Mouse (Mus musculus) heart, adult 8-10 months (tissue): ENCODE results near the gene Cxcl17. TPM values are rescaled to one million over a fixed set of nuclear protein-coding genes. Genes with fewer than 3 reads are reported as not detected.
A peak's percentile ranks its signal among the peaks of the same experiment; 100 is the strongest.

Source experiments
- DNase-seq: peaks from one replicate; pipeline ENCODE4 v3.0.0; 2022; ENCODE audit warnings: low spot score
- total RNA-seq, 4 experiments: library from RNA; stranded (reverse); gene quantifications; 2 replicates each; pipeline ENCODE4 v1.2.4; 2022

The Cxcl17 gene
- total RNA-seq, 4 experiments from 2014 or later, result not detected

DNA sequence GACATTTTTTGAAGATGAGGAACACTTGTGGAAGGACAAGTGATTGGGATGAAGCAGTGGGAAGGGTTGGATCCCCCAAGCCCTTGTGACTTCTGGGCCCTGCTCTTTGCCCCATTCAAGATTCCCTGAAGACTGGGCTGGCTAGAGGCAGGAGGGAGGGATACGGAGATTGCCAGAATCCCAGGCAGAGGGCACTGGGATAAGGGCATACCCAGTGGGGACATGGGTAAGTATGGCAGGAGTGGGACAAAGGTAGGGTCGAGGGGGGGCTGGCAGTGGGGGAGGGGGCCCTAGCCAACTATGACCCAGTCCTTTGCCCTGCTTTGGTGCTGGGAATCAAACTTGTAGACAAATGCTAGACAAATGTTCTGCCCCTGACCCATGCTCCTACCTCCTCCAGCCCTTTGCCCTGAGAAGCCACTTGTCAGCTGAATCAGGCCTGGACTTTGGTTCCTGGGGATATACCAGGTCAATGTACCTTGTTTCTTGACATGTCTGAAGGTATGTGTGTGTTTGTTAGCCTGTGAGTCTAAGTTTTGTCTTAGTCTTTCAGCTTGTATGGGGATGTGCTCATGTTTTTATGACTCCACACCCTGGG lies 20.7 kb downstream of the Cxcl17 start:
- no peak for DNase-seq

DNA sequence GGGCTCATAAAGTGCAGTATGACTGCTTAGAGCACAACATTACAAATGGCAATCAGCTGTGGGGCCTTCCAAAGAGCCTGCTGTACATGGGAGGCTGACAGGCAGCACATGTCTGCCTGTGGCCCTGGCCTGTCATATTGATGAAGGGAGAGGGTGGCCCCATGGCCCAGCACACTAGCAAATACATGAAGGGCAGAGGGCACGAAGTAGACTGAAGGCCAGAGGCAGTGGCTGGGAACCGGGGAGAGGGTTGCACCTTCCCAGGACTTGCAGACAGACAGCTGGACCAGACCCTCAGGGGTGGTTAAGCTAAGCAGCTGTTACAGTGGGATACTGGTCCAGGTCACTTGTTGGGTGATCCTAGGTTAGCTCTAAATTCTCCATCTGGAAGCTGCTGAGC lies 21.7 kb downstream of the Cxcl17 start:
- no peak for DNase-seq

DNA sequence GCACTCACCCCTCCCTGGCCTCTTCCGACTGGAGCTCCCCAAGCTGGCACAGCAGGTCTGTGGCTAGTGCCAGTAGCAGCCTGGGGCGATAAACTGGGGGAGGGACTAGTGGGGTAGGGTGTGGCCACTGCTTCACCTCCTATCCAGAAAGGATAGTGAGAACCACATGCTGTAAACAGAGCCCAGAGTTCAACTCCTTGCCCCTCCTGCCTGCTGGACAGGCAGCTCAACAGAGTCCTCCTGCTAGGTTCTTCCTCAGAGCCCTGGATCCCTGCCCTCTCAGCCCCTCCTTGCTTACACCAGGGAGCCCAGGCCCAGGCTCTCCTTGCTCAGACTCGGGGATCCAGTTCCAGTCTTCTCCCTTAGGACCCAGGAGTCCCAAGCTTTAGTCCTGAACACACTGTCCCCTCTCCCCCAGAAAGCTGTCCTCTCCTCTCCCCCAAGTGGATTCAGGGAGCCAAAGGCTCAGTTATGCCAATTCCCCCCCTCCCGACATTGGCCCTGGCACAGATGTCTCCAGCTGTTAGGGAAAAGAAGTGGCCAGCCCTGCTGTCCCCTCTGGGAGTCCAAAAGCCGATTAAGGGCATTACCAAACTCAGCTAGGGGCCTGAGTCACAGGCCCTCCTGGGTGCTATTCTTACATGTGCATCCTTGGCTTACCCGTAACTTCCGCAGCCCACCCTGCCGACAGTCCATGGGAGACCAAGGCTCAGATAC lies 22.5 kb downstream of the Cxcl17 start:
- DNase-seq, result peak; percentile 81

DNA sequence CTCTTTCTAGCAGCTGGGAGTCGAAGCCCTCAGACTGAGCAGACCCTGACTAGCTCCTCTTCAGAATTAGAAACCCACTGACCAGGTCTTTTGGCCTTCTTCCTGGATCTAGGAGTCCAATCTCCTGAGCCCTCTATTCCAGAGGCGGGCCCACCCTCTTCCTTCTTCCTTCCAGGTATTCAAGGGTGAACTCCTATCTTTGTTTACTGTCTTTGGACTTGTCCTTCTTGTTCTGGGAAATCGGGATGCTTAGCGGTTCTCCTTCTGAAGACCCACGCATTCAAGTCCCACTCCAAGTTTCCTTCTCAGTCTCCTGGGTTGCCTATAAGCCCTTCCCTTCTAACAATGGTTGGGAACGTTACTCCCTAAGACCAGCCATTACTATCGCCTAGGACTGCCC lies 23.8 kb downstream of the Cxcl17 start:
- peak; percentile 76 for DNase-seq

DNA sequence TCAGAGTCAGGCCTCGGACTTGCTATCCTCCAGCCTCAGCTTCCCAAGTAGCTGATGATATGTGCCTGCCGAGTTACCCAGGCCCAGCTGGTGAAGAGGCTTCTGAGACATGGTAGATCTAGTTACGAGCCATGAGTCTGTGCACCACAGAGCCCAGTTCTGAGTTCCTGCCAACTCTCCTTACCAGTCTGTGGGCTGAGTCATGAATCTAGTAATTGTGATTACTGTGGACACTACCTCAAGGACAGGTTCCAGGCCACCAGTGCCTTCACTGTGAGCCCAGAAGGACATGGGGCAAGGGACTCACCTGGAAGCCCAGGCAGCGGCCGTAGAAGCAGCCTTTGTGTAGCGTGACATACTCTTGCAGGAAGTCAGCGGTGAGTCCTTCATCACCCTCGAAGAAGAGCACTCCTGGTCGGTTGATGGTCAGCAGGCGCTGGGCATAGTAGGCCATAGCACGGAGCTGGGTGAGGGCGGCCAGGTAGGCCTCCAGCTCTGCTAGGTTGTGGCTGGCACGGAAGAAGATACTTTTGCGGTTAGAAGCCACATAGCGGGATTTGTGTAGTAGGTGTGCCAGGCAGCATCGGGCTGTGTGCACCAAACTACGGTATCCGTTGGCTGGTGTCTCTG lies 24.8 kb downstream of the Cxcl17 start:
- no peak for DNase-seq

DNA sequence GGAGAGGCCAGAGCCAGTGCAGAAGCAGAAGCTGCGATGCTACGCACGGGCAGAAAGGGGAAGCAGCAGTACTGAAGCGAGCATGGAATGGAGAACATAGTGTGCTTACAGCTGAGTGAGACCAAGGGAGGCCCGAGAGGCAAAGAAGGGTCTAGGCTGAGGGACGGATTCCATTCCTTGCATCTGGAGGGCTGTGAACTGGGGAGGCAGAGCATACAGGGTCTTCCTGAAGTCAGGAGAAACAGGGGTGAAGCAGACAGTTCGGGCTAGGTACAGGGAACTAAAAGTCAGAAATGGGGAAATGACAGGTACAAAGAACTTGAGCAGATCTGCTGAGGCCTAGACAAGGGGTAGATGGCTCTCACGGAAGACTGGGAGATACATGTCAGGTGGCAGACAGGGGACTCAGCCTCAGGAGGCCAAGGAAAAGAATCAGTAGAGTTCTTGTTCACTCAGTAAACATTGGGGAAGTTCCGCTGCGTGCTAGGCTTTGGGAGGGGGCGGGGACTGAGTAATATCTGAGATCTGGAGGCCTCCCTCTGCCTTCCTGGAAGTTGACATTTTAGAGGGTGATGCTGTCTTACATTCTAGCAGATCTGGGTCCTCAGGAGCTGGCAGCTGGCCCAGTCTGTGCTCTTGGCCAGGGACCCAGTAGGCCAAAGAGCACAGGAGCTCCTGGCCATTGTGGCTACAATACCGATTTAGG lies 26.7 kb downstream of the Cxcl17 start:
- peak; percentile 93 for DNase-seq

DNA sequence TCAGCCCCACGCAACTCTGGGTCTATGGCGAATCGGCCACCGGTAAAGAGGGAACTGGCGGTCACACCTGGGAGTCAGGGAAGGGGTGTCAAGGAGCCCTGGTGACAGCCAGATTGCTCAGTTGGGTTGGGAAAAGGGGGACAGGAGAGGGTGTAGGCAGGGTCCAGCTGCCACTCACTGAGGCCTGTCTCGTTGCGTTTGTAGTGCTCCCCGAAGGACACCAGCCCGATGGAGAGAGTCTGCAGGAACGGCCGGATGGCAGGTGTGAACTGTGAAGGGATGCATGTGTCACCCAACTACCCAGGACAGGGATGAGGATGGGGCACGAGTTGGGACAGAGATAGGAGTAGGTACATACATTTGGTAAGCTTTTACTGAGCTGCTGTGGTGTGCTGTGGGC lies 27.4 kb downstream of the Cxcl17 start:
- DNase-seq, result no peak

DNA sequence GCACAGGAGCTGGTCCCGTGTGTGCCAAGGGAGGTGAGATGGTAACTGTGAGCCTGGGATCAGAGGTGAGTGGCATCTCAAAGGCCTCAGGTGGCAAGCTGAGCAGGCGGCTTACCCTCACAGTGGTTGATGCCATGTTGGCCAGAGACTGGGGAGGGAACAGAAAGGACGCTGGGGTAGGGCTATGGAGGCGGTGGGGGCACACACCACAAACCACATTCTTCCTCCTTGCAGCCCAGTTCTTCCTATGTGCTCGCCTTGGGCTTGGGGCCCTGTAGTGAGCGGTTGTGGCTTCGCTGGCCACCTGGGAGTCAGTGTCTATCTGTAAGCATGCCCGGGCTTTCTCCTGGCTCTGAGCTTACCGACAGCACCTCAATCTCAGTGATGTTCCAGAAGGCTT lies 27.9 kb downstream of the Cxcl17 start:
- no peak for DNase-seq

DNA sequence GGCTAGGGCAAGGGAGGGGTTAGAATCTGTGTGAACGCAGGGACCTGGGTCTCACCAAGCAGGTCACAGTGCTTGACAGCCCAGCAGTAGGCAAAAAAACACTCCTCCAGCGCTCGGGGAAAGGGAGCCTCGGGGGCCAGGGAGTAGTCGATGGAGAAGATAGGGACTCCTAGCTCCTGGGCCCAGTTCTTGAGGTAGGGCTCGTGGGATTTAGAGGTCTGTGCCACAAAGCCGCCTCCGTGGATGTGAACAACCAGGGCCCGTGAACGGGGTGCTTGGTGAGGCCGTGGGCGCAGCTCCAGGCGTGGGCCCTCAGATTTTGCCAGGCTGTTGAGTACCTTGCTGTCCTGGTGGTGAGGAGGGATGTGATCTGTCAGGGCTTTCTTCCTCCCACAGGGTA lies 28.4 kb downstream of the Cxcl17 start:
- no peak for DNase-seq

DNA sequence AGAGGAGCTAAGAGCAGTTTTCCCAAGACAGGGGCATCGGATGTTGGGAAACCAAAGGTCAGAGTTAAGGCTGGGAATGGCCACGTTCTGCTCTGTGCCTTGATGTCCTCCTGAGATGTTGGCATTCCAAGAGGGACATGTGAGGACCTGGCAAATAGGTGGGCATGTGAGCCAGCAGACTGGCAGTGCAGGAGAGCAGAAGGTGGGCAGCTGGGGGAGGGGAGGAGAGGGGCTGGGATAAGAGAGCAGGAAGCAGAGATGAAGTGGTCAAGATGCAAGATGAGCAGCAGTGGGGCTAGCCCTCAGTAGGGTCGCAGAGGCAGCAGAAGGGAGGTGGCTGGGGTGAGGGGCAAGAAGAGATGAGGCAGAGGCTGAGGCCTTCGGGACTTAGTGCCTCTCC lies 28.8 kb downstream of the Cxcl17 start:
- DNase-seq, result no peak

DNA sequence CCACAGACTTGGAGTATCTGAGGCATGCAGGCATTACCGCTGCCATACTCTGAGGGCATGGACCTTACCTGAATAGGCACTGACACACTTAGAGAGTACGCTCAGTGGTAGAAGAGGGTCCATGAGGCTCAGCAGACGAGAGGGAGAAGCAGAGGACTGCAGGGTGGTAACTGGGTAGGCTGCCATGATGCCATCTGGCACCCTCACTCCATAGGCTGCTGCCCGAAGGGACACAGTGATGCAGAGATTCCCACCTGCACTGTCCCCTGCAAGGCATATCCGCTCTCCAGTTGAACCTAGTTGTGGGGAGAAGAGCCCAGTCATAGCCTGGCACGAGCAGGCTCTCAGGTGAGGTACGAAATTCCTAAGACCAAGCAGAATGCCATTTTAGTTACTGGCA lies 29.3 kb downstream of the Cxcl17 start:
- DNase-seq, result no peak

DNA sequence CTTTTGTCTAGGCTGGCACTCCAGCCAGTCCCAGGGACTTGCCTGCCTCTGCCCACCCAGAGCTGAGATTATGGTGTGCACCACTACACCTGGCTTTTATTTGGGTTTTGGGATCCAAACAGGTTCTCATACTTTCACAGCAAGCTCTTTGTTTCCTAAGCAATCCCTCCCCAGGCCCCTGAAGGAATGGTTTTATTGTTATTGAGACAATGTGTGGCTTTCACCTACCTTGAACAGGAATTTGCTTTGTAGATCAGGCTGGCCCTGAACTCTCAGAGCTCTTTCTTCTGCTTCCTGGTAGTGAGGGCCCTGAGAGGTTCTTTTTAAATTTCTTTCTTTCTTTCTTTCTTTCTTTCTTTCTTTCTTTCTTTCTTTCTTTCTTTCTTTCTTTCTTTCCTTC lies 30.1 kb downstream of the Cxcl17 start:
- no peak for DNase-seq

DNA sequence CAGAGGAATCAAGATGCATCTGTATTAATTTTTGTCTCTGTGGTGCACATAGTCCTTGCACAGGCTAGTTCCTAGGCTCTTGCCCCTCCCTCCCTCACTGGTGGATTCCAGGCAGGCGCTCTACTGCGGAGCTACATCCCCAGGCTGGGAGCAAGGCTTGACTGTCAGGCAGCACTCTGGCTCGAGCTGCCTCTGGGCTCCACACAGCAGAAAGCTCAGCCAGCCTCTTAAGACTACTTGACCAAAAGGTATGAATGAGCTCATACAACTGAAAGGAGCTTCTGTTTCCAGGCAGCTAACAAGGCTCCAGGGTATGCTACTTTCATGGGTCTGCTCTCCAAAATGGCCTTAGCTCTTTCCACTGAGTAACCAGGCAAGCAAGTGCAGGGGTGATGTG lies 31.4 kb downstream of the Cxcl17 start:
- no peak for DNase-seq

DNA sequence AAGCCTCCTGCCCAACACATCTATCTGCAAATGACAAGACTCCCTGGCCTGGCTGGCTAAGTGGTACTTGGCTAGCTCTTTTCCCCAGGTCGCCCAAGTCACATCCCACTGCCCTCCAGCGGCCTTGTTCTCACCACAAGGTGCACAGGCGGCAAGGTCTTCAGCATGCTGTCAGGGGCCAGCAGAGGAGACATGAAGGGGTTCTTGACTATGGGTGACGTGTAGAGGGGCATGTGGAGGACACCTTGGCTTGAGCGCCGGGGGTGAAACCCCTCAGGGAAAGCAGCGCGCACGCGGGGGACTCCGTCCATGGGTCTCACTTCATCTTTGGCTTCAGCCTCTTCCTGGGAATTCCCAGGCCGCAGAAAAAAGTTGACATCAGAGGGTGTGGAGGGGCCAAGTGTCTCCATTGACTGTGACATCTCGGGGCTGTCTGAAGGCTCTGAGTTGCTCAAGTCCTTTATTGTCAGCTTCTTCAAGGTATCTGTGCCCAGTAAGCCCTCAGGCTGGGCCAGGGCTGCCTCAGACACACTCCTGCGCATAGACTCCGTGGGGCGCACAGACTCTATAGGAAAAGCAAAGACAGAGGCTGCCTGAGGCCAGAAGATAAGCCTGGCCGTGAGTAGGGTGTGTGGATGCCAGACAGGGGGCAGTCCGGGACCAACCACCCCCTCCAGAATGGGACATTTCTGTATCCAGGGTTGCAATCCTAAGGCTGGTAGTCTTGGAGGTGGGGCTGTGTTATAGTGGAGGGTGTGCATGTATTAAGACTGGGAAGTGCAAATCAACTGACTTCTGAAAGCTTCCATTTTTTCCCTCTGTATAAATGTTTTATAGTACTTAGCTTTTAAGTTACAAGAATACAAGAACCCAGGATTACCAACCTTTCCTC lies 32.0 kb downstream of the Cxcl17 start:
- no peak for DNase-seq

DNA sequence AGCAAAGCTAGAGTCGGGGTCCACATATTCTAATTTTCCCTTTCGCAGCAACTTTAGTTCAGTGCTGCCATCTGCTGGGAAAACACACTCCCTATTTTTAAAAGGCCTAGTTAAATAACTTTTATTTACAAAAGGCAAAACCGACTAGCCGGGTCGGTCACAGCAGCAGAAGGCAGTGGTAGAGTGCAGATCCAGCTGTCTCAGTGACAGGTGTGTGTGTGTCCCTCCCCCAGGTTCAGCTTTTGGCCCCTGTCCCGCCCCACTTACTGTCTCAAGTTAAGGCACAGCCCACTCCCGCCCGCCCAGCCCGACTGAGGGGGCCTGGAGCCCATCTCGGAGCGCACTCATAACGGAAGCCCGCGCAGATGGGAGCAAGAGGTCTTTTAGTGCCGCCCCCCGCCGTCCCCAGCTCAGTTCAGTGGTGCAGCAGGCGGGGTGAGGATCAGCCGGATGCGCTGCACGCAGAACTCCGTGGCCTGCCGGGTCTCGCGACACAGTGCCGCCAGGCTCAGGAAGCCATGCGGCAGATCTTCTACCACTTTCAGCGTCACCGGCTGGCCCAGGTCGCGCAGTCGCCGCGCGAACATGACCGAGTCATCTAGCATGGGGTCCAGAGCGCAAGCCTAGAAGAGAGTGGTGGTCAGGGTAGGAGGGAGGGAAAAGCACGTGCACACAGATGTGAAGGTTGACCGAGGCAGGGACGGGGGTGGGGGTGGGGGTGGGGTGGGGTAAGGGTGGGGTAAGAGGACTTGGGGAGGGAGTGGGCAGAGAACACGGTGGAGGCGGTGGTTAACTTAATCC lies 32.9 kb downstream of the Cxcl17 start:
- no peak for DNase-seq

DNA sequence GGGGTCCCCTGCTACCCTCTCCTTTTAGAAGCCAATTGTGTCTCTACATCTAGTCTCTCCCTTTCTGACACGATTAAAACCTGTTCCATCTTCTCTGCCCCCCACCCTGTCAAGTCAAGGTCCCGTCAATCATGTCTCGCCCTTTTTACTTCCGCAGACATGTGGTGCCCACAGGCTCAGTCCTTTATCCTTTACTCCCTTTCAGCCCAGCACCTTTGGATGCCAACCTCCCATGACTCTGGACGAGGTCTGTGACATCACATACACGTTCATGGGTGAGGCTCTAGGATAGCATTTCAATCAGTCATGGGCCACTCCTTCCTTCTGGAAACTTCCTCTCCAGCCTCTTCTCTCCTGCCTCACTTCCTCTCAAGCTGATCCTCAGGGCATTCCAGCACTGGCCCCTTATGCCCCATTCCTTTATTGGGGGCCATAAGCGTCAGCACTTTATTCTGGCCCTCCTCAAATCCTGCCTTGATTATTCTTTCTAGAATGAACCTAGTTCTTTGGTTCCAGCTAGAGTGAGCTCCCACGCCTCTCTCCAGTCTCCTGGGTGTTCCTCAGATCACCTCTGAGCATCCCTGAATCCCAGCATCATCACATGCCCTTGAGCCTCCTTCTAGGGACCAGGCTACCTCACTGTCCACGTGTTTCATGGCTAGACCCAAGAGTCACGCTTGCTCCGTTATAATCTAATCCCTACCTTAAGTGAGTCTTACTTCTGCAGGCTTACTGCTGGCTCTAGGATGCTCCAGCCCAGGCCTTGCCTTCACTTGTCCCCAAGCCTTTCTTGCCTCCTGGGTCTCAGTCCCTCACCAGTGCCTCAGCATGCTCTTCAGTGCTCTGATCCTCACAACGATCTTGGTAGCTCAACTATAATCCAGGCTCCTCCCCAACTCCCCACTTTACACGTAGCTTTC lies 34.2 kb downstream of the Cxcl17 start:
- no peak for DNase-seq

DNA sequence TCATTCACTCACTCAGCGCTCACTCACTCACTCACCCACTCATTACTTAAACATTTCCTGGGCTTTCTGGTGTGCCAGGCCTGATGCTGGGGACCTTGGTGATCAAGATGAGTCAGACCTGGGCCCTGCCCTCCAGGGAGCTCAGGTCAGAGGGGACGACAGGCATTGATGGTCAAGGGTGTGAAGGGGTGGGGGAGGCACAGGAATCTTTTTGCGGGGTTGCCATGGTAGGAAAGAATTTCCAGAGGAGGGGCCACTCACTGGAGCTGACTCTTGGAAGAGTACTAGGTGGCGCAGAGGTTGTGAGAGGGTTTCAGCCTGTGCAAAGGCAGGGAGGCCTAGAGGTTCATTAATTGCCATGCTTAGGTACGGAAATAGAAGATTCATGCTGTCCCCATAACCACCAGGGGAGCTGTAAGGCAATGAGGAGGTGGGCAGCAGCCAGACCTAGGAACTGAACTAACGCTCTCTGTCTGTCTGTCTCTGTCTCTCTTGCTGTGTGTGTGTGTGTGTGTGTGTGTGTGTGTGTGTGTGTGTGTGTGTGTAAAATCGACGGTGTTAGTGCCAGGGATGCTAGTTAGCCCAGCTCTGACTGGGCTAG lies 35.5 kb downstream of the Cxcl17 start:
- DNase-seq, result no peak

DNA sequence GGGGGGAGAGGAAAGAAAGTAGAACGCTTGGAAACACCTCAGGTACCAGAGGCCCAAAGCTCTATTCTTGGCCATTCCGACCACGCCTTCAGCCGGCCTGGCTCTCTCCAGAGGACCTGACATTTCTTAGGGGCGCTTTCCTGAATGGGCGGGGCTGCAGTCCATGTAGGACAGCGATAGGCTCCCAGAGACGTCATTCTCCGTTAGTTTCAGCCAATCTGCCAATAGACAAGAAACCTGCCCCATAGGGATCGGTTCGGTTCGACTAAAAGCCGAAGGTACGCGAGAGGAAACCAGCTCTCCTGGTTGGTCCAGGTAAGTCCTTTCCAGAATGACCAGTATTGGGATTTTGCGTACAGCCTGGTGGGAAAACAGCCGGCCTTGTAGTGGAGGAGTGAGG lies 36.1 kb downstream of the Cxcl17 start:
- DNase-seq, result peak; percentile 91

DNA sequence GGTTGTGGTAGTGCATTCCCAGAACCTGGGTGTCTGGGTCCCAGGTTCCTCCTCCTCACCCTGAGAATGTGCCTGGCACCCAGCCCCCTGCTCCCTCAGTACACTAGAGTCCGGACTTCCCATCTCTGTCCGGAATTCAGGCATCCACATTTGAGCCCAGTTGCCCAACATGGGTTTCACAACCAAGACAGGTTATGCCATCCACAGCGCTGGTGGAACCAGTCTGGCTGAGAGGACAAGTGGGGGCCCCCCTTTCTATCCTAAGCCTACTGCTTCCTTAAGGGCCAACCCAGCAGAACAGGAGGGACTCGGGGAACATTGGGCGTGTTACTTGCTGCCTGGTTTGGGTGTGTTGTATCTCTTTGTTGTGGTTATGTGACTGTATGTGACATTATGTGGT lies 40.2 kb downstream of the Cxcl17 start:
- DNase-seq, result no peak
